Mouse (Mus musculus) cortical plate, adult 2 months (tissue): ENCODE measurements around the gene Plekha7.

Experiments used
- CTCF ChIP-seq: fragments of 200-500 bp; IDR thresholded peaks from 2 replicates; pipeline ENCODE4 v1.5.1; 2011; ENCODE audit warnings: mild to moderate bottlenecking, control low read depth, low read length; ENCODE audit not compliant: insufficient read depth; ENCODE audit errors: extremely low read depth
- POLR2A ChIP-seq: fragments of 200-500 bp; IDR thresholded peaks from 2 replicates; pipeline ENCODE4 v1.6.1; 2011; ENCODE audit warnings: mild to moderate bottlenecking, low read length, control low read depth; ENCODE audit not compliant: insufficient read depth; ENCODE audit errors: extremely low read depth

- TF ChIP-seq CTCF = no peak
- TF ChIP-seq POLR2A = no peak
Observed at GRCm38 (mm10) chr7:116286611-116287355, 21.4 kb downstream of the Plekha7 start.
